Mouse (Mus musculus): Measurements from ENCODE around the gene Dner.

The Dner gene

DNA sequence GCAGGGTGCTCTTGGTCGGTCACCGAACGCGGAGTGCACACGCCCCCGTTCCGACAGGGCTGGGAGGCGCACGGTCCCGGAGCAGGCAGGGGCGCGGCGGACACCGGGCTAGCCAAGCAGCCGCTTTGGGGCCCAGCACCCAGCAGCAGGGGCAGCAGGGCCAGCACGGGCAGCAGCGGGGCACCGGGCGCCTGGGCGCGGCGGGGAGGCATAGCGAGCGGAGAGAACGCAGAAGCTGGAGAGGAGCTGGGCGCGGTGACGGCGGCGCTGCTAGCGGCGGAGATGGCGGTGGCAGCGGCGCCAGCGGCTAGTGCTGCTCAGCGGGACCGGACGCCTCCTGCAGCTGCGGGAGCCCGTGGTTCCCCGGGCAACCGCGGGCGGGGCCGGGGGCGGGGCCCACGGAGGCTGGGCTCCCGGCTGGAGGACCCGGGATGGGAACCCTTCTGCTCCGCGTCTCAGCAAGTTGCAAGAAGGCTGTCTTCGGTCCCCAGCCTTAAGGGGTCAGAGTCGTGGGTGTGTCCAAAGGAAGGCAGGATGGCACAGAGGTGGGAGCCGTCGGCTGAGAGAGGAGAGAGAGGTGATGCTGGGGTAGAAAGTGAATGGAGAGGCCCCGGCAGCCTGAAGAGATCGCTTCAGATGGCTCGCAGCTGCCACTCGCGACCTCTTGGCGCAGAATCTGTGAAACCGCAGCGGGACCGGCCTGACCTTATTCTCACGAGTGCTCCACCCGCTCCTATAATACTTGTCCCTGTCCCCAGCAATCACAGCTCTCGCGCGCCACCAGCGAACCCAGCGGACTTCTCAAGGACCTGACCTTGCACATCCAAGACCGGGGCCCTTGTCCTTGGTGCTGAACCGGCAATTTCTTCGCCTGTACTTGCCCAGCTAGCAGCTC is at the start of gene Dner:
Dner (minus strand) TSS at position 705 of the 895 bp plus-strand sequence.
- DNase-seq (ENCODE audit: low read depth, low spot score), result peak; percentile 73

GRCm38 (mm10) chr1:84742156-84742555 is 46.1 kb upstream of the Dner start:
- no peak for DNase-seq (ENCODE audit: low read depth, low spot score)

DNA sequence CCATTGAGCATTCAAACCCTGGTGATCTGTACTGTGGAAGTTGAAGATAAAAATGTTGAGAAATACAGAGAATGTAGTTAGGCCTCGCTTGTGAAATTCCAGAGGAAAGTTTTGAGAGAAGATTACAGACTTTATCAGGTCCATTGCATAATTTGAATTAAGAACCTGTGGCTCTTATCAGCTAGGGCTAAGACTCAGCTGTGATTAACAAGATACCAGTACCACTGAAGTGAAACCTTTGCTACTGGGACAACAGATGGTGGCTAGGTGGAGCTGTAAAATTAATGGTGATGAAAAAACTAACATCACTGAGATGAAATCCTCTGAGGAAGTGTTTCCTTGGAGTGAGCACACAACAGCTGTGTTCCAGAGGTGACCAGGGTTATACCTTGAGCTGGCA is 44.1 kb upstream of the Dner start:
- DNase-seq (ENCODE audit: low read depth, low spot score), result no peak

GRCm38 (mm10) chr1:84737097-84737496 is 41.1 kb upstream of the Dner start:
- DNase-seq (ENCODE audit: low read depth, low spot score), result no peak

DNA sequence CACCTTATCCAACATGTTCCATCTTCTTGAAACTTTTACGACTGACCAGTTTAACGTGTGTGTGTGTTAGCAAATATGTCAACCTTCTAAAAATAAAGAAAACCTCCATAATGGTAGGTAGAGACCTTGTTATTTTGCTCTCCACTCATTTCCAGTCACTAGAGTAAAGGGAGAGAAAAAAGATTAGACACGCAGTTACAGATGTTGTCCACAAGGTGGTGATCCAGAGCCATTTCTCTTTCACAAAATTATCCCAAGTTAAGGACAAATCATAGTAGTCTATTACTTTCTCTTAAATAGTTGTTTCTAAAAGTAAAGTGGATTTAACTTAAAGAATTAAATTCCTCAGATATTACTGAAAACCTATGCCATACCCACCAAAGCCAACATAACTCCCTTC is 37.8 kb upstream of the Dner start:
- DNase-seq (ENCODE audit: low read depth, low spot score), result no peak

DNA sequence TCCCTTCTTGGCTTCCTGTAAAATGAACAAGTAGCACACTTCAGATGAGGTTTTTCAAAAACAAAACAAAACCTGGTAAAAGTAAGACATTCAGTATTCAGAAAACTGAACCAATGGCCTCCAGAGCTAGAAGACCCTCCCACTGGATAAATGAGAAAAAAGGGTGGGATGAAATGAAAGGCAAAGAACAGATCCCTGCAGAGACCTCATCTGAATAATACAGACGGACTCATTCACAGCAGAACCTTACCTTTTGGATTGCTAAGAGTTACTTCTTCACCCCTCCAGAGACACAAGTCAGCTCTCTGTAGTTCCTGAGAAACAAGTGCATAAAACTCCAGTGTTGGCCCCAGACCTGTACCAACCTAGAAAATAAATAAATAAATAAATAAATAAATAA is 35.7 kb upstream of the Dner start:
- no peak for DNase-seq (ENCODE audit: low read depth, low spot score)

DNA sequence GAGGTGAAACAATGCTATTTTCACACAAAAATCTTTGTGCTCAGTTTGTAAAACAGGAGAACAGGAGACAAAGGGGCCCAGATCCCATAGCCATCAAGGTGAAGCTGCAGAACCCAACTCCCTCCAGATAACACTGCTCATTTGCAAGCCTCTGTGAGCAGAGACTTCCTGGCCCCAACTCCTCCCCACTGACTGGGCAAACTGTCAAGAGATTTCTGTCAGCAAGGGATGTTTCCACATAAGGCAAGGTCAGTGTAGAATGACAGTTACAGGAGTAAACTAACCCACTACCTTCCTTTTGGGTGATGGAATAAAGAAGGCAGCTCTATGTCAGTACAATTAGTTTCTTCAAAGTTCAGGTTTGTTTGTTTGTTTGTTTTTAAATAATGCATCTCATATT is 26.8 kb upstream of the Dner start:
- DNase-seq (ENCODE audit: low read depth, low spot score), result no peak

- DNase-seq (ENCODE audit: low read depth, low spot score), result no peak
Measured at GRCm38 (mm10) chr1:84722371-84722770, 26.4 kb upstream of the Dner start.

GRCm38 (mm10) chr1:84721942-84722341 is 25.9 kb upstream of the Dner start:
- DNase-seq (ENCODE audit: low read depth, low spot score), result no peak

DNA sequence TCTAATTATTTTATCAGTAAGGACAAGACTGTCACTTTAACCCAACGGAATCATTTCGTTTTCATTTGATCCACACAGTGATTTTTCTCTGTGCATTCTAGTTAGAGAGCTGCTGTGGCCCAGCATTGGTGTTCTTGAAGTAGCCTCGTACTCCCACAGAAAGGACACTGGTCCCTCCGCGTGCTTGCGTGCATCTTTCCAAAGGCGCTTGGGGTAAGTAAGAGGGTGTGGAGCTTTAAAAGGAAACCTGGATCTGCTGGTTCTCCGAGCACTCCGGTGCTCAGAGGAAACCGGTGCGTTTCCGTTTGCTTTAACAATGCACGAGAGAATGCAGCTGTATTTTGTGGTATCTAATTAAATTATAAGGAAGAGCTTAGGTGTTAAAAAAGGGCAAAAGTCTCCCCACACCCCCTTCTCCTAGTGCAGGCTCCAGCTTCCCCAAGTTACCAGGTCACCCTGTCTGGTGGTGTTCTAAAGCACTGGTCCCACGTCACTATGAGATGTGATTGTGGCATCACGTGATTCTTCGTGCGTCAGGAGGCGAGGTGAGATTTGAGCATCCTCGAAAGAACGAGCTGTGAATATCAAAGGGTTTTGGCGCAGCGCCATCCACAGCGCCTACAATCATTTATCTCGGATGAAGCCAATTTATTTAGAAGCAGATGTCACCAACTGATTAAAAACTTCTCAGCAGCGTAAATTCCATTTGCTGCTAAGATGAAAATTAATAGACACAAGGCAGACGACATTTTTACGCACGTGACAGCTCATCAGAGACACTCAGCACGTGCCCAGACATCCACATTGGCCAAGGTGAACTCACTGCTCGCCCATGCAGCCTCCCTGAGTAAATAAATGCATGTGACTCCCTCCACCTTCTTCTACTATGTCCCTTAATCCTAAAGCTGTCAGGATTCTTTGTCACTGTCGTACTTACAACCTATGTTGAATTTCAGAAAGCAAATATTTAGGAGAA is 14.1 kb upstream of the Dner start:
- no peak for DNase-seq (ENCODE audit: low read depth, low spot score)

DNA sequence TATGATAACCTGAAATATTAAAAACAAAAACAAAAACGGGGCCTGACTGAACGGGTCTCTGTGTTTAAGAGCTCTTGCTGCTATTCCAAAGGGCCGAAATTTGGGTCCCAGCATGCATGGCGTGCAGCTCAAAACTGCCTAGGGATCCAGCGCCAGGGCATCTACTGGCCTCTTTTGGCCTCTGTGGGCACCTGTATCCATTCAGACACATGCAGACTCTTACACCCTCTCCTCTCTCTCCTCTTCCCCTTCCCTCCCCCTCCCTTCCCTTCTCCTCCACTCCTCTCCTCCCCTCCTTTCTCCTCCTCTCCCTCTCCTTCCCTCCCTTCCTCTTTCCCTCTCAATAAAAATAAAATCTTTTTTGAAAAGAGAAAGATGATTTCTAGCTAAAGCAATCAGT is 13.4 kb upstream of the Dner start:
- DNase-seq (ENCODE audit: low read depth, low spot score), result no peak

DNA sequence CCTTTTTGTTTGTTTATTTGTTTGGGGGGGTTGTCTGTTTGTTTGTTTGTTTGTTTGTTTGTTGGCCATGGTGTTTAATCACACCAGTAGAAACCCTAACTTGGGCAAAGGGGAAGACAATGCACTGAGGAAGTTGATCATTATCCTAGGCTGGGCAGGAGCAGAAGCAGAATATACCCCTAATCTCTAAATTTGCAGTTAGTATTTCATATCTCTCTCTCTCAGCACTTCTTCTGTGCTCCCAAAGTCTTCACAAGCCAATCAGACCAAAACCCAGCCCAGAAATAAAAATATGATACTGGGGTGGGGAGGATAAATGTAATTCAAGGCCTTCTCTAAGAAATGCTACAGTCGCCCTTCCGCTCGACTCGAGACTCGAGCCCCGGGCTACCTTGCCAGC is 4.2 kb upstream of the Dner start:
- no peak for DNase-seq (ENCODE audit: low read depth, low spot score)

GRCm38 (mm10) chr1:84697136-84697535 is 1.1 kb upstream of the Dner start:
- DNase-seq (ENCODE audit: low read depth, low spot score), result peak; percentile 68

DNA sequence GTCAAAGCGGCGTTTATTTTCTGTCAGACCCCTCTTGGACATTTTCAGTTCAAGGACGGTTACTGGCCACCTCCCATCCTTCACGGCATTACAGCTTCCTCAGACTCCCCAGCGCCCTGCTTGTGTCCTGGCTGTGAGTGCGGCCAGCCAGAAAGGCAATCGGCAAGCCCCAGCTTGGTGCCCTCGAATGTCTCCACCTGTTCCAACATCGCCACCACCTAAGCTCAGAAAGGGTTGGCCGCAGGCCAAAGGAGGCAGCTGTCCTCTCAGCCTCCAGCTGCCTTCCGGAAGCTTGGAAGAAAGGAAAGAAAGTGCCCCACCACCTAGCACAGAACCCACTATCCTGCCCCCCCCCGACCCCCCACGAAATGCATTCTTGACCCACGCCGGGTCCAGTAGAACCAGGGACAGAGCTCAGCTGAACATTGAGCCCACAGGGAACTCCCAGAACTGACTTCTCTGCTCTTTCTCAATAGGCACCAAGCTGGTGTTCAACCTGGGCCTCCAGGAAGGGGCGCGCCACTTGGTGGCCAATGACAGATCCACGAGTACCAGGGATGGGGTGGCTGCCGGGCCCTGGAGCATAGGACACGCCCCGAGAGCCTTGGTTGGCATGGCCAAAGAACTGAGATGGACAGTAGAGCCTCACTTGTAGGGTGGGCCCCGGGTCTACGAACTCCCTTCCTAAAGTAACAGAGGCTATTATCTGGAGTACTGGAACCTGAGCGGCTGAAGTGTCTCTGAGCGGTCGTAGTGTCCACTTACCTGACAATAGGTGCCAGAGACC is 1.1 kb downstream of the Dner start:
- no peak for DNase-seq (ENCODE audit: low read depth, low spot score)

DNA sequence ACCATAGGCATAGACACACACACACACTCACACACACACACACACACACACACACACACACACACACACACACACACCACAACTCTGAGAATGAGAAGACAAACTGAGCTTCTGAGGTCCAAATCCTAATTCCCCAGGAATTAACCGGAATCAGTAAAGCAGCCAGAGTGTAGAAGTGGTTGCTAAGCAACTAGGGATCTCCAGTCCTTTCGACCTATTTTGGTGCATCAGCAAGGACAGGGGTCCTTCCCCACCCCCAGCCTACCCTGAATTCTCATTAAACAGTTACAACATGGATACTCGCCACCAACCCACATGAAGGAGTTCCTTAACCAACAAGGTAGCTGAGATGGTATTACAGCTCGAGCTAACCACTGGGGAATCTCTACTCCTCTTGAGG is 18.1 kb downstream of the Dner start:
- no peak for DNase-seq (ENCODE audit: low read depth, low spot score)

DNA sequence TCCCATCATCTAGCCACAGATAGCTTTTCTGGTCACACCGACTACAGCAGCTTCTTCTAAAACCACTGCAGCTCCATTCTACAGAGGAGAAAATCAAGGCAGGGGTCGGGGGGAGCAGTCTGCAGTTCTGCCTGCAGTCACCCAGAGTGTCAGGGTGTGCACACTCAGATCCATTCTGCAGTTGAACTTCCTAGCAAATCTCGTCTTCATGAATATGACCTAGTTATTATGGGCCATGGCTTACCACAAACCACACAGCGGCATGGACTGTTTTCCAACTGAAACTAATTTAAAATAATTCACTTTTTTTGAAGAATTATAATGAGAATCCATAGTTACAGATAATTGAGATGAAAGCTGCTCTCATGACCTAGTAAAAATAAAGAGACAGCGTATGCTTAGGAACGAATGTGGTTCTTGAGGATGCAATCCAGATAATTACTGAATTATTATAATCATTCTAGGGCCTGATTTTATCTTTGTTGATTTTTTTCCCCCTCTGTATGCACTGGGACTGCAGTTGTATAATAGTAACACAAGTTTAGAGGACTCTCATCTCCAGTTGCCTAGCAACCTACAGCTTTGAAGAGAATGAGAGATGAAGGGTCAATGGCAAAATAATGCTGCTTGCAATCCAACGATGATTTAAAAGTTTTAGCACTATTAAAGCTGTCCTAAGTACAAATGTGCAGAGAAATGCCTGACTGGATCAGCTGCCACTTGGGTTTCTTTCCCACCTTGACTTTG is 27.7 kb downstream of the Dner start:
- no peak for DNase-seq (ENCODE audit: low read depth, low spot score)

- DNase-seq (ENCODE audit: low read depth, low spot score), result no peak
Measured at GRCm38 (mm10) chr1:84667660-84668059, 28.4 kb downstream of the Dner start.

- DNase-seq (ENCODE audit: low read depth, low spot score), result no peak
Measured at GRCm38 (mm10) chr1:84664377-84665118, 31.5 kb downstream of the Dner start.

GRCm38 (mm10) chr1:84646781-84647180 is 49.2 kb downstream of the Dner start:
- DNase-seq (ENCODE audit: low read depth, low spot score), result no peak

- DNase-seq (ENCODE audit: low read depth, low spot score), result no peak
Measured at GRCm38 (mm10) chr1:84640463-84640862, 55.6 kb downstream of the Dner start.

All from WW6 (cell line).